18 mouse cellular contexts compared by ENCODE assay signal in the genomic region with DNA sequence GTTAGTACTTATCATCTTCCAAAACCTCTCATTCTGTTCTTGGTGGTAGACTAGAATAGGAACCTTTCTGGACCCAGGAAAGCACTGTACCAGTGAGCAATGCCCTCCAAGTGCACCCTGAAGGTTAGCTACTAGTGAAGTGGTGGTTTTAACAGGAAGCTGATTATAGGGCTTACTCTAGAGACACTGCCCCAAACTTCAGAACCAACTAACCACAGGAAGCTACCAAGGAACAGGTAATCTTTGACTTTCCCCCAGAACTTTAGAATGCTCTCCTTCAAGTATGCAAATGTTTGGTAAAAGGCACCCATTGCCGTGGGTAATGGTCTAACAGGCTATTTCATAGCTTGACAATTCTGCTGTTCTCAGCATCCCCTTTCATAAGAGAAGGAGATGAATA.
"Had no signal": no experiment of that assay in that cellular context is flagged by ENCODE, and none has a peak within 500 bp of the region (broad histone marks: within the 10 kb centered on the region; RNA-seq: fewer than 3 reads in every experiment).

No protein-coding gene starts in this region.

- H3K36me3 ChIP-seq: limb, embryonic 13.5 days; liver, embryonic 15.5 days; midbrain, embryonic 15.5 days; neural tube, embryonic 15.5 days had no signal

- H3K4me1 ChIP-seq: liver, embryonic 15.5 days had no signal

- H3K4me2 ChIP-seq: limb, embryonic 13.5 days; liver, embryonic 11.5 days; liver, embryonic 15.5 days; midbrain, embryonic 11.5 days; midbrain, embryonic 15.5 days; neural tube, embryonic 15.5 days had no signal

- H3K27me3 ChIP-seq: limb, embryonic 13.5 days; liver, embryonic 15.5 days; midbrain, embryonic 15.5 days; neural tube, embryonic 15.5 days had no signal

- DNase-seq: kidney, adult 8-10 months; layer of hippocampus, adult 9-11 months; layer of hippocampus, postnatal 36 days; left cerebral cortex, postnatal 4 days; lung, adult 2 months; lung, postnatal 36 days; spleen, adult 18-20 months; thymus, postnatal 4 days had no signal

- H3K27ac ChIP-seq: limb, embryonic 13.5 days; liver, embryonic 15.5 days; midbrain, embryonic 15.5 days; neural tube, embryonic 15.5 days; stomach, postnatal 0 days had no signal

- H3K4me3 ChIP-seq: limb, embryonic 13.5 days; liver, embryonic 15.5 days; megakaryocyte, embryonic 14.5 days; midbrain, embryonic 15.5 days; neural tube, embryonic 15.5 days had no signal

- ATAC-seq: intestine, embryonic 16.5 days; lung, postnatal 0 days; midbrain, embryonic 15.5 days had no signal

- H3K9ac ChIP-seq: limb, embryonic 13.5 days; liver, embryonic 15.5 days; midbrain, embryonic 15.5 days; neural tube, embryonic 15.5 days had no signal

- H3K9me3 ChIP-seq: liver, embryonic 15.5 days had no signal
